Mouse (Mus musculus) liver, embryonic 16.5 days (tissue): ENCODE results near the gene Vmn1r41. TPM values are rescaled to one million over a fixed set of nuclear protein-coding genes. Genes with fewer than 3 reads are reported as not detected.

Experiments used
- ATAC-seq: fragments of 200-750 bp; cut with Nextera tagmentation; 2 replicates; pipeline ENCODE4 v1.8.0; 2017; ENCODE audit warnings: low read depth, mild to moderate bottlenecking, moderate number of reproducible peaks, moderate library complexity
- H3K27ac ChIP-seq: fragments of 300-500 bp; sonication (generic); 2 replicates; pipeline ENCODE4 v1.5.1; 2014; ENCODE audit warnings: mild to moderate bottlenecking, low read length
- H3K27me3 ChIP-seq: fragments of 300-500 bp; sonication (generic); 2 replicates; pipeline ENCODE4 v1.6.1; 2014; ENCODE audit warnings: low read depth, low read length, mixed read lengths; ENCODE audit not compliant: control insufficient read depth, insufficient read depth
- H3K36me3 ChIP-seq: fragments of 300-500 bp; sonication (generic); 2 replicates; pipeline ENCODE4 v1.6.1; 2014; ENCODE audit warnings: mild to moderate bottlenecking; ENCODE audit not compliant: control insufficient read depth, insufficient read depth
- H3K4me1 ChIP-seq: fragments of 300-500 bp; sonication (generic); 2 replicates; pipeline ENCODE4 v1.6.1; 2014; ENCODE audit warnings: low read depth, low read length, mixed read lengths; ENCODE audit not compliant: control insufficient read depth
- H3K4me2 ChIP-seq: fragments of 300-500 bp; sonication (generic); 2 replicates; pipeline ENCODE4 v1.6.1; 2014; ENCODE audit warnings: low read depth, low read length, mixed read lengths
- H3K4me3 ChIP-seq: fragments of 300-500 bp; sonication (generic); 2 replicates; pipeline ENCODE4 v1.5.1; 2014; ENCODE audit warnings: low read depth, mild to moderate bottlenecking, low read length
- H3K9ac ChIP-seq: fragments of 300-500 bp; sonication (generic); 2 replicates; pipeline ENCODE4 v1.6.1; 2014; ENCODE audit warnings: low read depth, low read length
- H3K9me3 ChIP-seq: fragments of 300-500 bp; sonication (generic); replicated peaks from 2 replicates; pipeline ENCODE4 v1.6.1; 2016; ENCODE audit warnings: low read length; ENCODE audit not compliant: control insufficient read depth
- WGBS: fragments of 180-500 bp; shearing (Covaris S2); extraction: QIAGEN DNeasy Blood & Tissue Kit; methylation state at CpG from one replicate; pipeline ENCODE4 v1.1.7; 2014; ENCODE audit not compliant: insufficient replicate concordance; 5-methylcytosine and 5-hydroxymethylcytosine counted together
- polyA plus RNA-seq: library from polyadenylated mRNA; unstranded; fragments of >200 nt; fragmentation: Nextera tagmentation; extraction: Ambion mirVana; gene quantifications from 2 replicates; pipeline ENCODE4 v1.2.1, GENCODE M21; 2015

The Vmn1r41 gene
- not detected in 2 replicates for polyA plus RNA-seq

GRCm38 (mm10) chr6:89740466-89740865 is at the start of gene Vmn1r41:
Vmn1r41 (plus strand) TSS chr6:89740766.
- no peak within 1 kb of the TSS for H3K9ac ChIP-seq
- no peak within 1 kb of the TSS for H3K27ac ChIP-seq
- no peak for ATAC-seq
- no peaks in the 10 kb centered on the region for H3K27me3 ChIP-seq
- no peak within 1 kb of the TSS for H3K4me3 ChIP-seq
- H3K9me3 ChIP-seq: no peaks in the 10 kb centered on the region
- no peaks in the 10 kb centered on the region for H3K4me1 ChIP-seq
- no peaks in the 10 kb centered on the region for H3K36me3 ChIP-seq
- H3K4me2 ChIP-seq: no peak within 1 kb of the TSS

- WGBS: 41% methylated on average over 2 of the region's 2 CpGs
- H3K36me3 ChIP-seq: no peaks in the 10 kb centered on the region
- no peaks in the 10 kb centered on the region for H3K4me1 ChIP-seq
- H3K4me2 ChIP-seq: no peak overlapping the region
- H3K27me3 ChIP-seq: no peaks in the 10 kb centered on the region
- no peaks in the 10 kb centered on the region for H3K9me3 ChIP-seq
- H3K4me3 ChIP-seq: no peak overlapping the region
- no peak for ATAC-seq
- no peak overlapping the region for H3K27ac ChIP-seq
- no peak overlapping the region for H3K9ac ChIP-seq
These were observed 33.9 kb upstream of the Vmn1r41 start for GRCm38 (mm10) chr6:89706624-89707023.

GRCm38 (mm10) chr6:89707240-89707639 is 33.3 kb upstream of the Vmn1r41 start, which contains the start of gene Vmn1r40:
Vmn1r40 (plus strand) TSS chr6:89707540.
- H3K9ac ChIP-seq: no peak within 1 kb of the TSS
- 54% methylated on average over 4 of the region's 4 CpGs for WGBS
- H3K4me2 ChIP-seq: no peak within 1 kb of the TSS
- no peaks in the 10 kb centered on the region for H3K4me1 ChIP-seq
- no peaks in the 10 kb centered on the region for H3K36me3 ChIP-seq
- ATAC-seq: no peak
- H3K27me3 ChIP-seq: no peaks in the 10 kb centered on the region
- no peaks in the 10 kb centered on the region for H3K9me3 ChIP-seq
- H3K4me3 ChIP-seq: no peak within 1 kb of the TSS
- H3K27ac ChIP-seq: no peak within 1 kb of the TSS

GRCm38 (mm10) chr6:89718051-89718450 is 22.5 kb upstream of the Vmn1r41 start:
- H3K4me3 ChIP-seq: no peak overlapping the region
- no peak overlapping the region for H3K27ac ChIP-seq
- no peaks in the 10 kb centered on the region for H3K27me3 ChIP-seq
- no peaks in the 10 kb centered on the region for H3K9me3 ChIP-seq
- H3K9ac ChIP-seq: no peak overlapping the region
- no peak overlapping the region for H3K4me2 ChIP-seq
- no peak for ATAC-seq
- H3K4me1 ChIP-seq: no peaks in the 10 kb centered on the region
- no peaks in the 10 kb centered on the region for H3K36me3 ChIP-seq

GRCm38 (mm10) chr6:89742811-89743210 is 2.2 kb downstream of the Vmn1r41 start:
- Histone ChIP-seq H3K27me3 (no peaks in the 10 kb centered on the region), H3K4me3 (no peak overlapping the region), H3K27ac (no peak overlapping the region), H3K4me2 (no peak overlapping the region), H3K4me1 (no peaks in the 10 kb centered on the region), H3K9ac (no peak overlapping the region), H3K36me3 (no peaks in the 10 kb centered on the region), H3K9me3 (no peaks in the 10 kb centered on the region)
- ATAC-seq: no peak

GRCm38 (mm10) chr6:89790231-89790630 is 49.7 kb downstream of the Vmn1r41 start:
- no peaks in the 10 kb centered on the region for H3K27me3 ChIP-seq
- H3K4me3 ChIP-seq: no peak overlapping the region
- no peak for ATAC-seq
- H3K9ac ChIP-seq: no peak overlapping the region
- no peak overlapping the region for H3K27ac ChIP-seq
- H3K4me1 ChIP-seq: no peaks in the 10 kb centered on the region
- H3K9me3 ChIP-seq: no peaks in the 10 kb centered on the region
- no peaks in the 10 kb centered on the region for H3K36me3 ChIP-seq
- no peak overlapping the region for H3K4me2 ChIP-seq

Other genes with a start within 250 kb of the Vmn1r41 start
- gene Chchd6, start 145.1 kb upstream of the Vmn1r41 start, polyA plus RNA-seq: 10.4 and 11.8 TPM in 2 replicates
- 1.9 and 2.2 TPM in 2 replicates for gene Txnrd3, start 96.8 kb upstream of the Vmn1r41 start, polyA plus RNA-seq
- gene Vmn1r40, start 33.2 kb upstream of the Vmn1r41 start, polyA plus RNA-seq: not detected in 2 replicates
- not detected in 2 replicates for gene Vmn1r42, start 135.6 kb downstream of the Vmn1r41 start, polyA plus RNA-seq
- not detected in 2 replicates for gene Vmn1r43, start 135.6 kb downstream of the Vmn1r41 start, polyA plus RNA-seq
- gene Vmn1r44, start 142.9 kb downstream of the Vmn1r41 start, polyA plus RNA-seq: not detected in 2 replicates
- gene Vmn1r45, start 199.8 kb downstream of the Vmn1r41 start, polyA plus RNA-seq: not detected in 2 replicates
- not detected in 2 replicates for gene Vmn1r46, start 228.5 kb downstream of the Vmn1r41 start, polyA plus RNA-seq